Mouse (Mus musculus) Patski (cell line): ENCODE data around the gene Hemk1. TPM values are rescaled to one million over a fixed set of nuclear protein-coding genes. Genes with fewer than 3 reads are reported as not detected.
"Not testable (repeated sequence)": the region's sequence is repeated elsewhere in the genome, so short reads cannot be mapped to it uniquely, and the experiment has no call there.

Experiments
- ATAC-seq: fragments of 100-300 bp; one replicate; pipeline ENCODE4 v1.8.0; 2021
- CTCF ChIA-PET: fragments of 350-600 bp; sonication (Branson Sonifier 250); formaldehyde crosslinking; loops from one replicate; lab custom pipeline; 2022; ENCODE audit warnings: inconsistent platforms; lab: Charles Lee
- POLR2A ChIA-PET: fragments of 350-600 bp; sonication (Branson Sonifier 250); formaldehyde crosslinking; loops from one replicate; lab custom pipeline; 2022; ENCODE audit warnings: antibody characterized with exemption, inconsistent platforms; lab: Charles Lee
- DNase-seq: peaks from one replicate; pipeline ENCODE4 v3.0.0-alpha.2; 2011; ENCODE audit warnings: low read depth, low spot score
- H3K27me3 ChIP-seq: fragments of 371-371 bp; one replicate; pipeline ENCODE4 v1.5.1; 2021
- CTCF ChIP-seq: fragments of 100-300 bp; IDR thresholded peaks from one replicate; pipeline ENCODE4 v1.5.1; 2021
- in situ Hi-C: fragments of 300-500 bp; cut with MboI; formaldehyde crosslinking; loops from 3 replicates; pipeline ENCODE4 v1.11.1; 2018; ENCODE audit warnings: low pct_unique_long_range_greater_than_20kb, mixed read lengths
- polyA plus RNA-seq: library from polyadenylated mRNA; unstranded; gene quantifications from one replicate; pipeline ENCODE4 v1.2.3, GENCODE M21; 2021

The Hemk1 gene
- polyA plus RNA-seq, 1 experiment from 2014 or later: 19.2 TPM

- DNase-seq (no peak), ATAC-seq (no peak)
- no peak for TF ChIP-seq CTCF
- POLR2A ChIA-PET: no interaction called here
- CTCF ChIA-PET: no interaction called here
- in situ Hi-C loops: loop anchor here (25.0 kb wide), 2 partner anchors 398 to 1127 kb away; partner anchors contain the start of genes Ppm1m and Sema3f
- H3K27me3 ChIP-seq: no peaks in the 10 kb centered on the region
Observed at GRCm38 (mm10) chr9:107313926-107314325, 24.2 kb downstream of the Hemk1 start.

DNA sequence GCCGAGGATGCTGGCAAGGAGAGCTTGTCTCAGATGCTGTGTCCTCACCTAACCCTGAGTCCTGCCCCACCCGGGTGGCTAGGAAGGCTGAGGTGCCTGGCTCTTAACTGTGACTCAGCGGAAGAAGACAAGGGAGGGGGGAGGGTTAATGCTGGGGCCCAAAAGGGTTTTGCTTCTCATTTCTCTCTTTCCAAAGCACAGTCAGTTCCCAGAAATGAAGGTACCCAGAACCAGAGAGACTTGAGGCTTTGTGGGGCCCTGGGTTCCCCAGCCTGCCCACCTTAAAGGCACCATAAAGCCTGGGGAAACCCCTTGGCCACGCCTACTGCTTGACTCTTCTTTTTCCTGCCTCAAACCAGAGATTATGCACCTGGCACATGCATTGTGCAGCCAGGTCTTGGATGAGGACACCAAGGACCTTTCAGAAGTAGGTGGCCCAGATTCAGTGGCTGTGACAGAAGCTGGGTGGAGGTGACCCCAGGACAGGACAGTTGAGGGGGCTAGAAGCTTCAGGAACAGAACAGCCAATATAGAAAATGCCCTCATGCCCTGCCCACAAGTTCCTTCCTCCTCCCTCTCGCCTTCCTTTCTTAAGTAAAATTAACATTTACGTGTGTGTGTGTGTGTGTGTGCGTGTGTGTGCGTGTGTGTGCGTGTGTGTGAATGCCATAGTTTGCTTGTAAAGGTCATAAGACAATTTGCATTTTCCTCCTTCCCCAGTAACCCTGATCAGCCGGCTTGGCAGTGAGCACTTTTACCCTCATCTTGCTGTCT is 25.2 kb downstream of the Hemk1 start:
- POLR2A ChIA-PET: interaction anchor here (0.7 to 2.2 kb wide), 4 partner anchors 10 to 19 kb away, joined by 5 to 7 read pairs (median 6); no protein-coding TSS in a partner anchor
- H3K27me3 ChIP-seq: no peaks in the 10 kb centered on the region
- ATAC-seq (no peak), DNase-seq (no peak)
- in situ Hi-C loops: loop anchor here (25.0 kb wide), 2 partner anchors 399 to 1126 kb away; partner anchors contain the start of genes Ppm1m and Sema3f
- no peak for TF ChIP-seq CTCF
- CTCF ChIA-PET: interaction anchor here (0.9 to 1.3 kb wide), 3 partner anchors 8 to 59 kb away, joined by 3 read pairs; no protein-coding TSS in a partner anchor

GRCm38 (mm10) chr9:107309600-107309999 is 28.6 kb downstream of the Hemk1 start:
- no peaks in the 10 kb centered on the region for H3K27me3 ChIP-seq
- in situ Hi-C loops: loop anchor here (25.0 kb wide), 2 partner anchors 403 to 1122 kb away; partner anchors contain the start of genes Ppm1m and Sema3f
- TF ChIP-seq CTCF: no peak
- POLR2A ChIA-PET: no interaction called here
- no peak for ATAC-seq
- CTCF ChIA-PET: interaction anchor here (3.3 kb wide), 1 partner anchor 10 kb away, joined by 23 read pairs; no protein-coding TSS in a partner anchor
- DNase-seq: no peak

DNA sequence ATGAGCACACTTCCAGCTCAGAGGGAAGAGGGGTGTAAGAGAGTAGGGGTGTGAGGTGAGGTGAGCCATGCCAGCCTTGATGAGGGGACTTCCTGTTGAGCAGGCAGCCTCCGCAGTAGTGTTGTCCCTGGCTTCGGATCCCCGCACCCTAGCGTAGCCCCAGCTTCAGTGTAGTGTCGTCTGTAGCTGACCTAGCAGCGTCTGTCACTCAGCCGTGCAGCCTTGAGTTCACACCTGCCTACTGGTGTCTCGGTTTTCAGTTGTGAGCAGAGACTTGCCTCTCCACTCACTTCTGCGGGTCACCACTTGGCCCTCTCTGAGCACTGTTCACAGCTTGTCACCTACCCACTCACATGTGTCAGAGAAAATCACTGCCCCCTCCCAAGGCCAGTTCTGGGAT is 29.0 kb downstream of the Hemk1 start:
- CTCF ChIA-PET: interaction anchor here (1.1 to 3.3 kb wide), 3 partner anchors 10 to 29 kb away, joined by 3 to 23 read pairs (median 4); partner anchors contain the start of gene Hemk1
- no peaks in the 10 kb centered on the region for H3K27me3 ChIP-seq
- no peak for TF ChIP-seq CTCF
- in situ Hi-C loops: loop anchor here (25.0 kb wide), 2 partner anchors 403 to 1122 kb away; partner anchors contain the start of genes Ppm1m and Sema3f
- DNase-seq (no peak), ATAC-seq (no peak)
- POLR2A ChIA-PET: interaction anchor here (0.5 to 3.8 kb wide), 4 partner anchors 9 to 890 kb away, joined by 3 to 36 read pairs (median 6); partner anchors contain the start of gene Cish

DNA sequence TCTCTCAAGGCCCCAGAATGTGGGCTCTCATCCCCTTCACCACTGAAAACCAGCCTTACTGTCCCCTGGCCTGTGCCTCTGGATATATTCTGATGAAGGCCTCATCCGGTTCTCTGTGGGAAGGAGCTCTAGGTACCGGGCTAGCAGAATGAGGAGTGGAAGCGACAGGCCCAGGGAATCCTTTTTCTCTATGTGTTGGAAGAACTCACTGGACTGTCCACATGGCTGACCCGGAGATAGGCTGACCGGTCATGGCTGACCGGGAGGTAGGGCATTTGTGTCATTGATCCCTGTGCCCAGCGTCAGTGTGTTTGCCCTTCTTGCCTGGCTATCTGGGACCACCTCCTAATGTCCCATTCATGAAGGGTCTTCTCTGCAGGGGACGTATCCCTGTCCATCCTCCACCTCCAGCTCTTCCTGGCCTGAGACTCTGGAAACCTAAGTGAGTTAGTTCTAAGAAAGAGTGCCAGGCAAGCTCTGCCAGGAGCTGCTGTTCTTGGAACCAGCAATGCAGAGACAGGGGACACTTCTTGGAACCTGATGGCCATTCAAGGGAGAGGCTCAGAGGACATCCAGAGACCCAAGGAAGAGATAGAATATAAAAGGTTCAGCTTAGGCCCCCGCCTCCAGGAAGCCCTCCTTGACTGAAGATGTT is 29.7 kb downstream of the Hemk1 start:
- DNase-seq: no peak
- TF ChIP-seq CTCF: no peak
- ATAC-seq: no peak
- CTCF ChIA-PET: interaction anchor here (1.1 to 3.3 kb wide), 5 partner anchors 11 to 29 kb away, joined by 3 to 23 read pairs (median 4); partner anchors contain the start of gene Hemk1
- H3K27me3 ChIP-seq: no peaks in the 10 kb centered on the region
- in situ Hi-C loops: loop anchor here (25.0 kb wide), 2 partner anchors 404 to 1121 kb away; partner anchors contain the start of genes Ppm1m and Sema3f
- POLR2A ChIA-PET: interaction anchor here (0.5 to 3.8 kb wide), 4 partner anchors 10 to 890 kb away, joined by 3 to 36 read pairs (median 6); partner anchors contain the start of gene Cish

DNA sequence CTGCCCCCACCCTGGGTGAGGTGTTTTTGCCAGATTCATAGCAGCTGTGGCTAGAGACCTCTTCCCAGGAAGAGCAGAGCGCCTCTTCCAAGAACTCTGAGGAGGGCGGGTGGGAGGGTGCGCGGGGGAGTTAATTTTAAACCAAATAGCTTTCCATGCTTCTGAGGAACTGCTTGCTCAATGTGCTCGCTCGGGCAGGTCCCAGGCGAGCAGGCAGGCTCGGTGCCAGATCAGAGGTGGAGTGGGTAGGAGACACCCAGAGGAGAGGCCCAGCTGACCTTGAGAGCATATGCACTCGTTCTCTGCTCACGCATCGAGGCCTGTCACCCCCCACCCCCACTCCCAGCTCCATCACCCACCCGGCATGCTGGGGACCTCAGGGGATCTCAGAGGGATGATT is 30.3 kb downstream of the Hemk1 start:
- ChIA-PET CTCF (interaction anchor here (1.2 to 3.3 kb wide), 4 partner anchors 12 to 28 kb away, joined by 3 to 23 read pairs (median 4); no protein-coding TSS in a partner anchor), POLR2A (interaction anchor here (0.8 to 3.8 kb wide), 4 partner anchors 10 to 27 kb away, joined by 3 to 36 read pairs (median 8); partner anchors contain the start of gene Cish)
- in situ Hi-C loops: loop anchor here (25.0 kb wide), 2 partner anchors 404 to 1121 kb away; partner anchors contain the start of genes Ppm1m and Sema3f
- no peak for TF ChIP-seq CTCF
- peak; percentile 84 for ATAC-seq
- H3K27me3 ChIP-seq: no peaks in the 10 kb centered on the region
- DNase-seq: no peak

- CTCF ChIA-PET: interaction anchor here (1.2 to 3.3 kb wide), 4 partner anchors 12 to 28 kb away, joined by 3 to 23 read pairs (median 4); no protein-coding TSS in a partner anchor
- POLR2A ChIA-PET: interaction anchor here (0.6 to 3.8 kb wide), 5 partner anchors 10 to 28 kb away, joined by 3 to 36 read pairs (median 7); partner anchors contain the start of gene Cish
- in situ Hi-C loops: loop anchor here (25.0 kb wide), 2 partner anchors 405 to 1120 kb away; partner anchors contain the start of genes Ppm1m and Sema3f
- DNase-seq: no peak
- peak; percentile 6 for ATAC-seq
- no peak for TF ChIP-seq CTCF
- H3K27me3 ChIP-seq: no peaks in the 10 kb centered on the region
Observed at GRCm38 (mm10) chr9:107307099-107307872, 30.9 kb downstream of the Hemk1 start.

DNA sequence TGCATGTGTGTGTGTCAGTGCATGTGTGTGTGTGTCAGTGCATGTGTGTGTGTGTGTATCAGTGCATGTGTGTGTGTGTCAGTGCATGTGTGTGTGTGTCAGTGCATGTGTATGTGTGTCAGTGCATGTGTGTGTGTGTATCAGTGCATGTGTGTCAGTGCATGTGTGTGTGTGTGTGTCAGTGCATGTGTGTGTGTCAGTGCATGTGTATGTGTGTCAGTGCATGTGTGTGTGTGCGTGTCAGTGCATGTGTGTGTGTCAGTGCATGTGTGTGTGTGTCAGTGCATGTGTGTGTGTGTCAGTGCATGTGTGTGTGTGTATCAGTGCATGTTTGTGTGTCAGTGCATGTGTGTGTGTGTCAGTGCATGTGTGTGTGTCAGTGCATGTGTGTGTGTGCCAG is 31.5 kb downstream of the Hemk1 start:
- in situ Hi-C loops: loop anchor here (25.0 kb wide), 2 partner anchors 406 to 1119 kb away; partner anchors contain the start of genes Ppm1m and Sema3f

More for the DNA sequence above, 31.5 kb downstream of the Hemk1 start:
- POLR2A ChIA-PET: interaction anchor here (1.4 to 3.8 kb wide), 2 partner anchors 9 to 18 kb away, joined by 7 to 36 read pairs; partner anchors contain the start of gene Cish
- CTCF ChIA-PET: interaction anchor here (1.4 to 3.3 kb wide), 2 partner anchors 13 to 29 kb away, joined by 3 to 23 read pairs; no protein-coding TSS in a partner anchor
- not testable (repeated sequence) for ATAC-seq, DNase-seq, H3K27me3 ChIP-seq
